Mouse (Mus musculus): ENCODE data around the gene Diexf. TPM values are rescaled to one million over a fixed set of nuclear protein-coding genes. Genes with fewer than 3 reads are reported as not detected.

Gene Diexf
- polyA plus RNA-seq, 1 experiment from 2014 or later = 10.0 TPM

DNA sequence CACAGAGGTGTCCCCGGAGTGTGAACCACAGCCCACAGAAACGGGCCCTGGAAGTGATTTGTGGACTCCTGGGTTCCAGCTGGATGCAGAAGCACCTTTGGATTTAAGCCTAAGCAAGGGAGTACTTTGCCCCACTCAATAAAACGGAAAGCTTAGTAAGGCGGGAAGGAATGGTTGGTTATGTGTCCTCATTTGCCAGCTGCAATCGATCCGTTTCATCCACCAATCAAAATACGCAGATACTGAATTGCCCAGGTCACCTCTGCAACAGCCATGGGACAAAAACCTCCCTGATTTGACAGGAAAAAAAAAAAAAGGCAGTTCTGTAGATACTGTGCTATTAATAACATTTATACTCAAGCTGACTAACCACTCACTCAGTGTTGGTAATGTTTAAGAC is 47.0 kb downstream of the Diexf start:
- Histone ChIP-seq H3K4me2 (no peak overlapping the region; the same call in 1 of the 2 replicates), H3K36me3 (ENCODE audit: poor library complexity, severe bottlenecking) (no peaks in the 10 kb centered on the region), H3K27me3 (no peaks in the 10 kb centered on the region), H3K27ac (peak overlapping the region; percentile 57), H3K4me3 (no peak overlapping the region), H3K4me1 (peaks cover 29% of the 10 kb centered on the region), H3K9me3 (replicated peaks) (no peaks in the 10 kb centered on the region), H3K9ac (no peak overlapping the region)
- no peak for ATAC-seq
- WGBS = 71% methylated on average over 7 of the region's 7 CpGs

DNA sequence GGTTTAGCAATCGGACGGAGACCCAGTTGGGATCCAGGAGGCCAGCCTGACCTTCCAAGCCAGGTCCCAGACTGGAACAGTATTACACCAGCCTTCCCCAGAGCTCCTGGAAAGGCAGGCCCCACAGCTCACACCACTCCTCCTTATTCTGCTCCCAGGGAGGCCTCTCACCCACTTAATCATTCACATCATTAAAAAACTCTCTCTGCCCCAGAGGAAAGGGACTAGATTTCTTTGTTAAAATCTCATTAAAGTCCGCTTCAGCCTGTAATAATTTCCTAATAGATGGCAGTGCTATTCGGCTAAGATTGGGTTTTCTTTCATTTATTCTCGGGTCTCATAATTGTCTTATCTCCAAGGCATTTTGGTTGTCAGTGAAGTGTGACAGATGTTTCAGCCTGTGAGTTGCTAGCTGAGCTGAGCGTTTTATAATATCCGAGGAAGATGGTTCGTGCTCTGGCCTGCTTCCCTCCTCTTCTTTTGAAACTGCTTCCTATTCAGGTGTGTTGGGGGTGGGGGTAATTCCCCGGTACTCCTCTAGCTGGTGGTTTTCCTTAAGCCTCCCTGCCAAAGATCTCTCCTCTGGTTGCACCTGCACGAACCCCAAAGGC is 47.7 kb downstream of the Diexf start:
- no peak overlapping the region for H3K4me3 ChIP-seq
- no peaks in the 10 kb centered on the region for H3K9me3 ChIP-seq (replicated peaks)
- H3K27me3 ChIP-seq = no peaks in the 10 kb centered on the region
- H3K4me1 ChIP-seq = peaks cover 29% of the 10 kb centered on the region
- H3K27ac ChIP-seq = peak overlapping the region; percentile 57
- H3K36me3 ChIP-seq (ENCODE audit: poor library complexity, severe bottlenecking) = no peaks in the 10 kb centered on the region
- ATAC-seq = peak; percentile 77; the same call in 1 of the 2 replicates
- WGBS = 13% methylated on average over 10 of the region's 10 CpGs
- H3K4me2 ChIP-seq = peak overlapping the region; percentile 24; the same call in 1 of the 2 replicates
- H3K9ac ChIP-seq = 0 out of 2 replicates have a peak overlapping the region, but pooled peaks have one; percentile 8

DNA sequence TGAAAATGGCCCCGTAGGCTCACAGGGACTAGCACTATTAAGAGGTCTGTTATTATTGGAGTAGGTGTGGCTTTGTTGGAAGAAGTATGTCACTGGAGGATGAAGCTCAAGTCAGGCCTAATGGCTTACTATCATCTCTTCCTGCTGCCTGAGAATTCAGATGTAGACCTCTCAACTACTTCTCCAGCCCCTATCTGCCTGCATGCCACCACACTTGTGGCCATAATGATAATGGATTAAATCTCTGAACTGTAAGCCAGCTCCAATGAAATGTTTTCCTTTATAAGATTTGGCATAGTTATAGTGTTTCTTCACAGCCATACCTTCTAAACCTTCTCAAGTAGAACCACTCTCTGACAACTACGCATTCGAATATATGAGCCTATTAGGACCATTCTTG is 67.5 kb downstream of the Diexf start:
- Histone ChIP-seq H3K27ac (no peak overlapping the region), H3K27me3 (no peaks in the 10 kb centered on the region), H3K4me3 (no peak overlapping the region), H3K9me3 (replicated peaks) (no peaks in the 10 kb centered on the region), H3K4me2 (no peak overlapping the region), H3K9ac (no peak overlapping the region), H3K36me3 (ENCODE audit: poor library complexity, severe bottlenecking) (no peaks in the 10 kb centered on the region), H3K4me1 (no peaks in the 10 kb centered on the region)
- WGBS = 88% methylated on average over 3 of the region's 3 CpGs
- no peak for ATAC-seq

DNA sequence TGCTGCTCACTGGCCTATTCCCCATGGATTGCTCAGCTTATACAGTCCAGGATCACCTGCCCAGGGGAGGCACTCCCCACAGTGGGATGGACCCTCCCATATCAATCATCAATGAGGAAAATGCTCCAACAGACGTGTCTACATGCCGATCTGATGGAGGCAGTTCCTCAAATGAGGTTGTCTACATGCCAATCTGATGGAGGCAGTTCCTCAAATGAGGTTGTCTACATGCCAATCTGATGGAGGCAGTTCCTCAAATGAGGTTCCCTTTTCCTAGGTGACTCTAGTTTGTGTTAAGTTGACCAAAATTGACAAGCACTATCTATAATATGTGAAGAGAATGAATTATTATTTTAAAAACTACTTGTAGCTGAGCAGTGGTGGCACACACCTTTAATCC is 69.9 kb downstream of the Diexf start:
- ATAC-seq = no peak
- Histone ChIP-seq H3K9ac (no peak overlapping the region), H3K27ac (no peak overlapping the region), H3K27me3 (no peaks in the 10 kb centered on the region), H3K36me3 (ENCODE audit: poor library complexity, severe bottlenecking) (no peaks in the 10 kb centered on the region), H3K9me3 (replicated peaks) (no peaks in the 10 kb centered on the region), H3K4me2 (no peak overlapping the region), H3K4me3 (no peak overlapping the region), H3K4me1 (no peaks in the 10 kb centered on the region)
- 83% methylated on average over 2 of the region's 2 CpGs for WGBS

DNA sequence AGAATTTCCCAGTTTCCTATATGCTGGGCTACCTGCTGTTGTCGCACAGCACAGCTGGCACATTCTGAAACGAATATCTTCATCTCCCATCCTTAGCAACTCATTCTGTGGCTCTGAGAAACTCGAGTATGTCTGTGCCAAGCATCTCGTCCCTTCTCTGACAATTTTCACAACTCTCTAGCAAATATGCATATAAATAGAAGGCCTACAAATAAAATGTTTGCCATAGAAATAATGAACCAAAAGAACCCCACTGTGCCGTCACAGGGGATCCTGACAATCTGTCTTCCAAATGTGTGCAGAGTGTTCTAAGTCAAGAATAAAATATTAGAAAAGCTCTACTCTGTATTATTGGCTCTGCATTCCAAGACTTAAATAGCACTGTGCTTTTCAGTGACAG is 70.5 kb downstream of the Diexf start:
- H3K9ac ChIP-seq = no peak overlapping the region
- H3K27me3 ChIP-seq = no peaks in the 10 kb centered on the region
- ATAC-seq = no peak
- H3K27ac ChIP-seq = no peak overlapping the region
- no peak overlapping the region for H3K4me3 ChIP-seq
- no peaks in the 10 kb centered on the region for H3K4me1 ChIP-seq
- H3K4me2 ChIP-seq = no peak overlapping the region
- no peaks in the 10 kb centered on the region for H3K36me3 ChIP-seq (ENCODE audit: poor library complexity, severe bottlenecking)
- 63% methylated on average over 5 of the region's 5 CpGs for WGBS
- H3K9me3 ChIP-seq (replicated peaks) = no peaks in the 10 kb centered on the region

DNA sequence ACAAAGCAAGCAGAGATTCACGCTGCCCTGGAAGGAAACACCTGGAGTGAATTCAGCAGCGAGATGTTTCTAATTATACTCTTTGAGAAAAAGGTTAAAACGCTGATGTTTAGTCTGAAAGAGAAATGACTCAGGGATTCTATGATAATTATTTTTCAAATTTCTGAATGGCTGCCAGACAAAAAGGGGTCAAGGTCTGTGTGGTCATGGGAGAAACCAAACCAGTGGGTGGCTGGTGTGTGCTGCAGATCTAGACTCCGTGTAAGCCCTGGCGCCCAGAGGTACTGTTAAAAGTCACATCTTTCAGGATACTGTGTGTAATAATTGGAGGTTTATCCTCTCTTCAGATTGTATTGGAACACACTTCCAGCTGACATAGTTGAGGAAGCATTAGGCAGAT is 75.7 kb downstream of the Diexf start:
- ATAC-seq = no peak
- 76% methylated on average over 5 of the region's 5 CpGs for WGBS

DNA sequence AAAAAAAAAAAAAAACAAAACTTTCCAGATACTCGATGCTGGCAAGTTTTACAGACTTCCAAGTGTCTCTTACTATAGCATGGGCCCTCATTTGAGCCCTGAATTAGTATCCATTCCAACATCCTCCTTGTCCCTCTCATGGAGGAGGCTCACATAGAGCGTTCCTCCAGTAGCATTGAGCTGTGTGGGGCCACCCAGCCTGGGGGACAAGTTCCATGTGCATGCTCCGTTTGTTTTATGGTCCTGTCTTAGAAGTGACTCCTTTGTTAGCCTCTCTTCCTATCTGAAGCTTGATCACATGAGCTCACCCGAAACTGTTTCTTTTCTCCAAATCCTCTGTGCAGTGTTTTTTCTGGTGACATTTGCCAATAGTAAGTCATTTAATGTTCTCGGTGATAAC is 77.0 kb downstream of the Diexf start:
- Histone ChIP-seq H3K27me3 (no peaks in the 10 kb centered on the region), H3K27ac (no peak overlapping the region), H3K4me3 (no peak overlapping the region), H3K9ac (no peak overlapping the region), H3K4me2 (no peak overlapping the region), H3K36me3 (ENCODE audit: poor library complexity, severe bottlenecking) (no peaks in the 10 kb centered on the region), H3K9me3 (replicated peaks) (no peaks in the 10 kb centered on the region), H3K4me1 (no peaks in the 10 kb centered on the region)
- no peak for ATAC-seq
- 78% methylated on average over 5 of the region's 5 CpGs for WGBS

More for the DNA sequence above, 75.7 kb downstream of the Diexf start:
- no peak overlapping the region for H3K4me2 ChIP-seq
- no peaks in the 10 kb centered on the region for H3K36me3 ChIP-seq (ENCODE audit: poor library complexity, severe bottlenecking)
- H3K4me1 ChIP-seq = no peaks in the 10 kb centered on the region
- no peaks in the 10 kb centered on the region for H3K9me3 ChIP-seq (replicated peaks)
- H3K9ac ChIP-seq = no peak overlapping the region
- H3K4me3 ChIP-seq = no peak overlapping the region
- H3K27me3 ChIP-seq = no peaks in the 10 kb centered on the region
- H3K27ac ChIP-seq = no peak overlapping the region

DNA sequence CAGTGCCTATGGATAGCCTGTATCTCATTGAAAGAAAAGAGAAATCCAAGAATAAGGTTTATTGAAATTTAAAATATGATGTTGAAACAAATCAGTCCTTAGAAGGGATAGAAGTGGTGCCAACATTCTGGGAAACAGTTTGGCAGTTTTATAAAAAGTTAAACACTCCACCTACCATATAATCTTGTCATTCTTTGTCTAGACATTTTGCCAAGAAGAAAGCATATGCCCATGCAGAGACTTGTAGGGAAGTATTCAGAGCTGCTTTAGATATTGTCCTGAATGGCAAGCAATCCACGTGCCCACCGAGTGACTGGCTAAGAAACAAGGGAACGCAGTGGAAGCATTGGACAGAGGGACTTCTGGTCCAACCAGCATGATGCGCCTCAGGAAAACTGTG is 82.5 kb downstream of the Diexf start:
- no peak overlapping the region for H3K4me3 ChIP-seq
- ATAC-seq = no peak
- no peak overlapping the region for H3K9ac ChIP-seq
- H3K36me3 ChIP-seq (ENCODE audit: poor library complexity, severe bottlenecking) = no peaks in the 10 kb centered on the region
- H3K27ac ChIP-seq = no peak overlapping the region
- 89% methylated on average over 4 of the region's 4 CpGs for WGBS
- no peaks in the 10 kb centered on the region for H3K9me3 ChIP-seq (replicated peaks)
- H3K27me3 ChIP-seq = no peaks in the 10 kb centered on the region
- no peaks in the 10 kb centered on the region for H3K4me1 ChIP-seq
- H3K4me2 ChIP-seq = no peak overlapping the region

DNA sequence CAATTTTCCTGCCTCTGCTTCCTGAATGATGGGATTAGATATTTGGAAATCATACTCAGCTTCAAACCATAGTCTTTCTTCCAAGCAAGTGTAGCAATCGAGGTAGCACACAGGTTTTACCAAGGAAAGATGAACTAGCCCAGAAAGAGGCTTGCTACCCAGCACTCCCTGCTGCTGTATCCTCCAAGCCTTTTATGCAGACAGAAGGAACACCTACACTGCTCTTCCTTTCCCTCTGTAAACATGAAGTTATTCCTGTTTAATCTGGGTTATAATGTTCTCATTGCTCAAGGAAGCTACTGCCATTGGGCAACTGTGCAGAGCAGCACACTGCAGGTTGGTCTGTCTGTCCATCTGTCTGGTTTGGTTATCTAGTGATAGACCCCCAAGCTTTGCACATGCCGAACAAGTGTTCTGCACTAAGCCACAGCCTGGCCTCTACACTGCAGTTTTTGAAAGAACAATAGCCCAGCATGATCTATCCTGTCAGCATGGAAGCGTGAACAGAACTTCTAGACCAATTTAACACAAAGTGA is 87.2 kb downstream of the Diexf start:
- H3K4me3 ChIP-seq = no peak overlapping the region
- no peak overlapping the region for H3K27ac ChIP-seq
- H3K9ac ChIP-seq = no peak overlapping the region
- H3K36me3 ChIP-seq (ENCODE audit: poor library complexity, severe bottlenecking) = no peaks in the 10 kb centered on the region
- H3K4me1 ChIP-seq = no peaks in the 10 kb centered on the region
- H3K9me3 ChIP-seq (replicated peaks) = no peaks in the 10 kb centered on the region
- ATAC-seq = no peak
- H3K27me3 ChIP-seq = no peaks in the 10 kb centered on the region
- H3K4me2 ChIP-seq = no peak overlapping the region
- 50% methylated on average over 3 of the region's 3 CpGs for WGBS

Other genes starting within 250 kb of the Diexf start
- 6.2 and 7.6 TPM in 2 replicates for gene Syt14, start 94.5 kb downstream of the Diexf start, polyA plus RNA-seq (2015; fragmentation: Nextera tagmentation; extraction: Ambion mirVana)
- gene Irf6, start 22.8 kb upstream of the Diexf start, polyA plus RNA-seq (2015; fragmentation: Nextera tagmentation; extraction: Ambion mirVana) = 0.63 and 0.79 TPM in 2 replicates
- 12.2 and 14.5 TPM in 2 replicates for gene A130010J15Rik, start 37.8 kb upstream of the Diexf start, polyA plus RNA-seq (2015; fragmentation: Nextera tagmentation; extraction: Ambion mirVana)
- 0.58 and 1.0 TPM in 2 replicates for gene Traf3ip3, start 71.4 kb upstream of the Diexf start, polyA plus RNA-seq (2015; fragmentation: Nextera tagmentation; extraction: Ambion mirVana)
- 0.32 and 0.55 TPM in 2 replicates for gene Lamb3, start 77.4 kb upstream of the Diexf start, polyA plus RNA-seq (2015; fragmentation: Nextera tagmentation; extraction: Ambion mirVana)
- gene Hsd11b1, start 133.8 kb upstream of the Diexf start, polyA plus RNA-seq (2015; fragmentation: Nextera tagmentation; extraction: Ambion mirVana) = 0.17 TPM in 1 of 2 replicates, not detected in the other
- gene G0s2, start 142.9 kb upstream of the Diexf start, polyA plus RNA-seq (2015; fragmentation: Nextera tagmentation; extraction: Ambion mirVana) = 4.4 and 6.1 TPM in 2 replicates
- gene Camk1g, start 240.0 kb upstream of the Diexf start, polyA plus RNA-seq (2015; fragmentation: Nextera tagmentation; extraction: Ambion mirVana) = 26.7 and 30.0 TPM in 2 replicates